Mouse (Mus musculus) embryonic fibroblast, embryonic 13.5 days (primary cell): Measurements from ENCODE around the gene Pepd.

ENCODE experiments used
- CTCF ChIP-seq: IDR thresholded peaks from 2 replicates; pipeline ENCODE4 v1.5.1; 2011; ENCODE audit warnings: mild to moderate bottlenecking, control low read depth, low read length, moderate library complexity, borderline replicate concordance; ENCODE audit not compliant: insufficient read depth
- POLR2A ChIP-seq: IDR thresholded peaks from 2 replicates; pipeline ENCODE4 v1.6.1; 2011; ENCODE audit warnings: low read depth, mild to moderate bottlenecking, control low read depth, low read length, moderate library complexity

- TF ChIP-seq POLR2A: no peak
- TF ChIP-seq CTCF: no peak
These were observed 168.7 kb downstream of the Pepd start for GRCm38 (mm10) chr7:35080843-35081338.
